22 mouse cellular contexts compared by ENCODE assay signal in genomic region chr3:122446678-122447077, GRCm38 (mm10).
A peak's percentile ranks its signal among the peaks of the same experiment; 100 is the strongest.
DNase-seq lines count a peak whose midpoint lies in the region; ATAC-seq and TF ChIP-seq lines count a peak whose summit lies in the region.
"Had no signal": no experiment of that assay in that cellular context is flagged by ENCODE, and none has a peak within 500 bp of the region (broad histone marks: within the 10 kb centered on the region; RNA-seq: fewer than 3 reads in every experiment).

No protein-coding gene starts in this region.

- H3K27me3 ChIP-seq in embryonic facial prominence, embryonic 15.5 days = no peaks in the 10 kb centered on the region
- no peaks in the 10 kb centered on the region for H3K27me3 ChIP-seq in embryonic facial prominence, embryonic 10.5 days (replicated peaks; ENCODE audit: low read depth, poor library complexity, severe bottlenecking)
- H3K27me3 ChIP-seq in E14TG2a.4 (ENCODE audit: insufficient read depth, low read length) = no peaks in the 10 kb centered on the region
- H3K27me3 ChIP-seq in liver, embryonic 12.5 days (replicated peaks) = no peaks in the 10 kb centered on the region
- H3K27me3 ChIP-seq: CH12.LX; embryonic facial prominence, embryonic 13.5 days; forebrain, embryonic 13.5 days; forebrain, embryonic 15.5 days; Patski had no signal

- H3K4me1 ChIP-seq in embryonic facial prominence, embryonic 15.5 days = peaks cover 8% of the 10 kb centered on the region
- H3K4me1 ChIP-seq in embryonic facial prominence, embryonic 10.5 days = peaks cover 17% of the 10 kb centered on the region
- H3K4me1 ChIP-seq in E14TG2a.4 (replicated peaks; ENCODE audit: low read depth, low read length) = peaks cover 75% of the 10 kb centered on the region
- no peaks in the 10 kb centered on the region for H3K4me1 ChIP-seq in liver, embryonic 12.5 days
- H3K4me1 ChIP-seq: forebrain, embryonic 13.5 days; forebrain, embryonic 15.5 days had no signal

- no peak overlapping the region for H3K4me2 ChIP-seq in embryonic facial prominence, embryonic 15.5 days (replicated peaks)
- H3K4me2 ChIP-seq in liver, embryonic 12.5 days = no peak overlapping the region
- H3K4me2 ChIP-seq: embryonic facial prominence, embryonic 13.5 days; forebrain, embryonic 13.5 days; forebrain, embryonic 15.5 days had no signal

- peak; percentile 64 to 75 for DNase-seq in cerebellum, postnatal 10 days
- DNase-seq in embryonic facial prominence, embryonic 10.5 days (ENCODE audit: low spot score) = no peak
- DNase-seq: adrenal gland, adult 8-10 months; adrenal gland, postnatal 14 days; adrenal gland, postnatal 36 days; B cell, adult 2 months; cerebellum, adult 11 months; cerebellum, adult 18-20 months; cerebellum, adult 9-10 months; forebrain, postnatal 0 days had no signal

- no peak for TF ChIP-seq CTCF in E14TG2a.4 (conservative IDR thresholded peaks at IDR 0.05; ENCODE audit: low read length)

- no peak overlapping the region for H3K27ac ChIP-seq in embryonic facial prominence, embryonic 15.5 days (replicated peaks)
- H3K27ac ChIP-seq in embryonic facial prominence, embryonic 10.5 days (replicated peaks) = no peak overlapping the region
- H3K27ac ChIP-seq in liver, embryonic 12.5 days = no peak overlapping the region
- H3K27ac ChIP-seq: embryonic facial prominence, embryonic 13.5 days; forebrain, embryonic 13.5 days; forebrain, embryonic 15.5 days had no signal

- WGBS in embryonic facial prominence, embryonic 15.5 days = 48% methylated on average over 8 of the region's 8 CpGs
- 58% methylated on average over 8 of the region's 8 CpGs for WGBS in embryonic facial prominence, embryonic 10.5 days
- 79% methylated on average over 8 of the region's 8 CpGs for WGBS in liver, embryonic 12.5 days (ENCODE audit: insufficient replicate concordance)

- no peak for ATAC-seq in cerebellum, adult (ENCODE audit: insufficient number of reproducible peaks, low FRiP score, low TSS enrichment)
- 0 out of 2 replicates have a peak, but pooled peaks have one; percentile 34 for ATAC-seq in embryonic facial prominence, embryonic 15.5 days (ENCODE audit: insufficient number of reproducible peaks, low FRiP score, low TSS enrichment, low read depth)
- no peak for ATAC-seq in liver, embryonic 12.5 days
- ATAC-seq: activated CD4-positive, CD25-positive, alpha-beta regulatory T cell, adult 4 months; CD4-positive, CD25-positive, alpha-beta regulatory T cell, adult 4 months; forebrain, embryonic 13.5 days; forebrain, embryonic 15.5 days; forebrain, postnatal 0 days; Patski had no signal

- 0 out of 2 replicates have a peak, but pooled peaks cover 2% of the 10 kb centered on the region for H3K36me3 ChIP-seq in embryonic facial prominence, embryonic 15.5 days
- peaks cover 17% of the 10 kb centered on the region for H3K36me3 ChIP-seq in embryonic facial prominence, embryonic 10.5 days (replicated peaks)
- H3K36me3 ChIP-seq in E14TG2a.4 (ENCODE audit: insufficient read depth, low read length) = peaks cover 35% of the 10 kb centered on the region
- H3K36me3 ChIP-seq in liver, embryonic 12.5 days = peaks cover 12% of the 10 kb centered on the region
- H3K36me3 ChIP-seq: forebrain, embryonic 15.5 days; G1E had no signal

- H3K4me3 ChIP-seq in embryonic facial prominence, embryonic 15.5 days (replicated peaks) = no peak overlapping the region
- H3K4me3 ChIP-seq in embryonic facial prominence, embryonic 10.5 days = no peak overlapping the region
- H3K4me3 ChIP-seq in E14TG2a.4 (replicated peaks; ENCODE audit: low read length) = peak overlapping the region; percentile 37; the same call in 1 of the 2 replicates
- H3K4me3 ChIP-seq in liver, embryonic 12.5 days = no peak overlapping the region
- H3K4me3 ChIP-seq: embryonic facial prominence, embryonic 13.5 days; forebrain, embryonic 13.5 days; forebrain, embryonic 15.5 days had no signal

- H3K9me3 ChIP-seq in embryonic facial prominence, embryonic 15.5 days (replicated peaks) = no peaks in the 10 kb centered on the region
- H3K9me3 ChIP-seq in embryonic facial prominence, embryonic 10.5 days = no peaks in the 10 kb centered on the region
- no peaks in the 10 kb centered on the region for H3K9me3 ChIP-seq in E14TG2a.4 (ENCODE audit: low read length)
- H3K9me3 ChIP-seq in liver, embryonic 12.5 days (replicated peaks) = no peaks in the 10 kb centered on the region
- H3K9me3 ChIP-seq: embryonic facial prominence, embryonic 13.5 days; forebrain, embryonic 13.5 days; forebrain, embryonic 15.5 days; G1E had no signal

- H3K9ac ChIP-seq in embryonic facial prominence, embryonic 15.5 days = no peak overlapping the region
- H3K9ac ChIP-seq in liver, embryonic 12.5 days = no peak overlapping the region
- H3K9ac ChIP-seq: embryonic facial prominence, embryonic 13.5 days; forebrain, embryonic 13.5 days; forebrain, embryonic 15.5 days; forebrain, postnatal 0 days had no signal
